Mouse (Mus musculus) brown adipose tissue, adult 24 weeks (tissue): ENCODE results near the gene Gm17267. TPM values are rescaled to one million over a fixed set of nuclear protein-coding genes. Genes with fewer than 3 reads are reported as not detected.
"Not testable (repeated sequence)": the region's sequence is repeated elsewhere in the genome, so short reads cannot be mapped to it uniquely, and the experiment has no call there.

ENCODE experiments used
- H3K27ac ChIP-seq: fragments of 200-500 bp; replicated peaks from 2 replicates; pipeline ENCODE4 v1.5.1; 2012; ENCODE audit warnings: low read depth, mild to moderate bottlenecking, low read length
- H3K4me1 ChIP-seq: fragments of 200-500 bp; 2 replicates; pipeline ENCODE4 v1.6.1; 2012; ENCODE audit warnings: low read length, mixed read lengths; ENCODE audit not compliant: control insufficient read depth, insufficient read depth, insufficient read length
- H3K4me3 ChIP-seq: fragments of 200-500 bp; 2 replicates; pipeline ENCODE4 v1.5.1; 2012; ENCODE audit warnings: low read depth, mild to moderate bottlenecking, low read length, moderate library complexity; ENCODE audit not compliant: insufficient read depth
- polyA plus RNA-seq: library from polyadenylated mRNA; stranded (reverse); fragments of >200 nt; gene quantifications from 2 replicates; pipeline ENCODE4 v1.2.4, GENCODE M21; 2012; ENCODE audit not compliant: missing spikeins, insufficient read depth, insufficient read length

The Gm17267 gene
- polyA plus RNA-seq: not detected in 2 replicates

DNA sequence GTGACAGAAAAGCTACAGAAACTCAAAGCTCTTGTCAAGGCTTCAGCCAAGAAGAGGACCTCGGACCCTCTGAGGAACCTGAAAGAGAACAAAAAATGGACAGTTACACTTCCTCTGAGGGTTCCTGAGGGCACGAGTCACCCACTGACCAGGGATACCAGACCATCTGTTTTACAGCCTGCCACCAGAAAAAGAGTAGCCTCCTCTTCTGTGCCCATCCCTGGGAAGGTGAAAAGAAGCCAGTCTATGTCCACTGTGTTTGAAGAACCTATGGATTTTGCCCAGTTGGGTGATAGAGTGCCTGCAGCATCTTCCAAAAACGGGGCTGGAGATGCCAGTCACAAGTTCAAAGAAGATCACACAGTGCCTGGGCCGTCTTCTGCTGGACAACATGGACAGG, at the start of gene Gm17267:
Gene Gm17267, plus strand, starts transcription at position 301 of the 400 bp plus-strand sequence.
- H3K27ac ChIP-seq, H3K4me3 ChIP-seq: not testable (repeated sequence)

More for the DNA sequence above, at the start of gene Gm17267:
- H3K4me1 ChIP-seq: not testable (repeated sequence)
